Mouse (Mus musculus): Measurements from ENCODE around the gene Dusp23. TPM values are rescaled to one million over a fixed set of nuclear protein-coding genes. Genes with fewer than 3 reads are reported as not detected.
A peak's percentile ranks its signal among the peaks of the same experiment; 100 is the strongest.

Gene Dusp23
- polyA plus RNA-seq, 1 experiment, result 10.4 TPM

- Histone ChIP-seq H3K4me3 (ENCODE audit: insufficient read depth, low read length) (no peak overlapping the region), H3K4me1 (ENCODE audit: control insufficient read depth, insufficient read depth, low read length) (0 out of 2 replicates have a peak, but pooled peaks cover 2% of the 10 kb centered on the region)
- TF ChIP-seq POLR2A (IDR thresholded peaks at IDR 0.05; ENCODE audit: low read depth, low read length) (no peak), CTCF (IDR thresholded peaks at IDR 0.05; ENCODE audit: borderline replicate concordance, insufficient read depth, low read length) (no peak)
Observed at GRCm38 (mm10) chr1:172612745-172613144, 20.0 kb downstream of the Dusp23 start.

GRCm38 (mm10) chr1:172611304-172611703, 21.5 kb downstream of the Dusp23 start:
- Histone ChIP-seq H3K4me1 (ENCODE audit: control insufficient read depth, insufficient read depth, low read length) (no peaks in the 10 kb centered on the region), H3K4me3 (ENCODE audit: insufficient read depth, low read length) (no peak overlapping the region), H3K27ac (ENCODE audit: insufficient read depth, low read length) (no peak overlapping the region)
- TF ChIP-seq POLR2A (IDR thresholded peaks at IDR 0.05; ENCODE audit: low read depth, low read length) (no peak), CTCF (IDR thresholded peaks at IDR 0.05; ENCODE audit: borderline replicate concordance, insufficient read depth, low read length) (no peak)

More at GRCm38 (mm10) chr1:172612745-172613144, 20.0 kb downstream of the Dusp23 start:
- H3K27ac ChIP-seq (ENCODE audit: insufficient read depth, low read length), result no peak overlapping the region

GRCm38 (mm10) chr1:172602326-172602725, 30.4 kb downstream of the Dusp23 start, which contains the start of gene Fcrl6:
Gene Fcrl6, minus strand, starts transcription at chr1:172602551.
- Histone ChIP-seq H3K4me3 (ENCODE audit: insufficient read depth, low read length) (no peak within 1 kb of the TSS), H3K4me1 (ENCODE audit: control insufficient read depth, insufficient read depth, low read length) (no peaks in the 10 kb centered on the region), H3K27ac (ENCODE audit: insufficient read depth, low read length) (no peak within 1 kb of the TSS)
- TF ChIP-seq POLR2A (IDR thresholded peaks at IDR 0.05; ENCODE audit: low read depth, low read length), result no peak
- TF ChIP-seq CTCF (IDR thresholded peaks at IDR 0.05; ENCODE audit: borderline replicate concordance, insufficient read depth, low read length), result no peak

GRCm38 (mm10) chr1:172594495-172594894, 38.3 kb downstream of the Dusp23 start:
- no peaks in the 10 kb centered on the region for H3K4me1 ChIP-seq (ENCODE audit: control insufficient read depth, insufficient read depth, low read length)
- TF ChIP-seq POLR2A (IDR thresholded peaks at IDR 0.05; ENCODE audit: low read depth, low read length) (no peak), CTCF (IDR thresholded peaks at IDR 0.05; ENCODE audit: borderline replicate concordance, insufficient read depth, low read length) (0 out of 2 replicates have a peak, but pooled peaks have one; percentile 11)
- H3K27ac ChIP-seq (ENCODE audit: insufficient read depth, low read length), result no peak overlapping the region
- H3K4me3 ChIP-seq (ENCODE audit: insufficient read depth, low read length), result no peak overlapping the region

- Histone ChIP-seq H3K4me3 (ENCODE audit: insufficient read depth, low read length) (no peak overlapping the region), H3K27ac (ENCODE audit: insufficient read depth, low read length) (no peak overlapping the region), H3K4me1 (ENCODE audit: control insufficient read depth, insufficient read depth, low read length) (no peaks in the 10 kb centered on the region)
- TF ChIP-seq CTCF (IDR thresholded peaks at IDR 0.05; ENCODE audit: borderline replicate concordance, insufficient read depth, low read length), result no peak
- no peak for TF ChIP-seq POLR2A (IDR thresholded peaks at IDR 0.05; ENCODE audit: low read depth, low read length)
Observed at GRCm38 (mm10) chr1:172593956-172594355, 38.8 kb downstream of the Dusp23 start.

GRCm38 (mm10) chr1:172593321-172593720, 39.4 kb downstream of the Dusp23 start:
- Histone ChIP-seq H3K27ac (ENCODE audit: insufficient read depth, low read length) (no peak overlapping the region), H3K4me1 (ENCODE audit: control insufficient read depth, insufficient read depth, low read length) (no peaks in the 10 kb centered on the region), H3K4me3 (ENCODE audit: insufficient read depth, low read length) (no peak overlapping the region)
- no peak for TF ChIP-seq POLR2A (IDR thresholded peaks at IDR 0.05; ENCODE audit: low read depth, low read length)
- TF ChIP-seq CTCF (IDR thresholded peaks at IDR 0.05; ENCODE audit: borderline replicate concordance, insufficient read depth, low read length), result no peak

- Histone ChIP-seq H3K27ac (ENCODE audit: insufficient read depth, low read length) (no peak within 1 kb of the TSS), H3K4me1 (ENCODE audit: control insufficient read depth, insufficient read depth, low read length) (no peaks in the 10 kb centered on the region), H3K4me3 (ENCODE audit: insufficient read depth, low read length) (no peak within 1 kb of the TSS)
- TF ChIP-seq CTCF (IDR thresholded peaks at IDR 0.05; ENCODE audit: borderline replicate concordance, insufficient read depth, low read length) (no peak), POLR2A (IDR thresholded peaks at IDR 0.05; ENCODE audit: low read depth, low read length) (no peak)
Observed at GRCm38 (mm10) chr1:172590385-172590784, 42.4 kb downstream of the Dusp23 start, which contains the start of gene Slamf8. Gene Slamf8, minus strand, starts transcription at chr1:172590568.

- TF ChIP-seq CTCF (IDR thresholded peaks at IDR 0.05; ENCODE audit: borderline replicate concordance, insufficient read depth, low read length), result no peak
- no peak for TF ChIP-seq POLR2A (IDR thresholded peaks at IDR 0.05; ENCODE audit: low read depth, low read length)
- no peak overlapping the region for H3K4me3 ChIP-seq (ENCODE audit: insufficient read depth, low read length)
- H3K27ac ChIP-seq (ENCODE audit: insufficient read depth, low read length), result no peak overlapping the region
- H3K4me1 ChIP-seq (ENCODE audit: control insufficient read depth, insufficient read depth, low read length), result peaks cover 7% of the 10 kb centered on the region
Observed at GRCm38 (mm10) chr1:172585612-172586567, 46.9 kb downstream of the Dusp23 start.

- H3K4me1 ChIP-seq (ENCODE audit: control insufficient read depth, insufficient read depth, low read length), result peaks cover 10% of the 10 kb centered on the region
- H3K4me3 ChIP-seq (ENCODE audit: insufficient read depth, low read length), result no peak overlapping the region
- TF ChIP-seq POLR2A (IDR thresholded peaks at IDR 0.05; ENCODE audit: low read depth, low read length) (no peak), CTCF (IDR thresholded peaks at IDR 0.05; ENCODE audit: borderline replicate concordance, insufficient read depth, low read length) (no peak)
- no peak overlapping the region for H3K27ac ChIP-seq (ENCODE audit: insufficient read depth, low read length)
Observed at GRCm38 (mm10) chr1:172585026-172585425, 47.7 kb downstream of the Dusp23 start.

- H3K4me3 ChIP-seq (ENCODE audit: insufficient read depth, low read length), result no peak overlapping the region
- TF ChIP-seq POLR2A (IDR thresholded peaks at IDR 0.05; ENCODE audit: low read depth, low read length) (no peak), CTCF (IDR thresholded peaks at IDR 0.05; ENCODE audit: borderline replicate concordance, insufficient read depth, low read length) (no peak)
- no peak overlapping the region for H3K27ac ChIP-seq (ENCODE audit: insufficient read depth, low read length)
- H3K4me1 ChIP-seq (ENCODE audit: control insufficient read depth, insufficient read depth, low read length), result peaks cover 10% of the 10 kb centered on the region
Observed at GRCm38 (mm10) chr1:172584271-172584670, 48.5 kb downstream of the Dusp23 start.

All from embryonic fibroblast, embryonic 13.5 days (primary cell).